Mouse (Mus musculus) forebrain, embryonic 14.5 days (tissue): Measurements from ENCODE around the gene Map2k1. TPM values are rescaled to one million over a fixed set of nuclear protein-coding genes. Genes with fewer than 3 reads are reported as not detected.
"Not testable (repeated sequence)": the region's sequence is repeated elsewhere in the genome, so short reads cannot be mapped to it uniquely, and the experiment has no call there.

Experiments used
- ATAC-seq: fragments of 200-750 bp; cut with Nextera tagmentation; 2 replicates; pipeline ENCODE4 v1.8.0; 2017; ENCODE audit warnings: mild to moderate bottlenecking, moderate library complexity
- DNase-seq: peaks from one replicate; pipeline ENCODE4 v3.0.0-alpha.2; 2015; ENCODE audit warnings: low spot score
- H3K27ac ChIP-seq: fragments of 300-500 bp; sonication (generic); 2 replicates; pipeline ENCODE4 v1.5.1; 2014; ENCODE audit warnings: low read depth, mild to moderate bottlenecking, control low read depth, low read length, moderate library complexity
- H3K27me3 ChIP-seq: fragments of 300-500 bp; sonication (generic); replicated peaks from 2 replicates; pipeline ENCODE4 v1.6.1; 2014; ENCODE audit warnings: low read length, control low read depth, mixed read lengths; ENCODE audit not compliant: control insufficient read depth, insufficient read depth
- H3K36me3 ChIP-seq: fragments of 300-500 bp; sonication (generic); 2 replicates; pipeline ENCODE4 v1.6.1; 2014; ENCODE audit warnings: low read length, control low read depth; ENCODE audit not compliant: control insufficient read depth, insufficient read depth
- H3K4me1 ChIP-seq: fragments of 300-500 bp; sonication (generic); 2 replicates; pipeline ENCODE4 v1.6.1; 2014; ENCODE audit warnings: antibody characterized with exemption, low read length, control low read depth; ENCODE audit not compliant: control insufficient read depth, insufficient read depth
- H3K4me2 ChIP-seq: fragments of 300-500 bp; sonication (generic); 2 replicates; pipeline ENCODE4 v1.6.1; 2014; ENCODE audit warnings: mild to moderate bottlenecking, control low read depth, low read length
- H3K4me3 ChIP-seq: fragments of 300-500 bp; sonication (generic); 2 replicates; pipeline ENCODE4 v1.5.1; 2014; ENCODE audit warnings: low read depth, low read length, control low read depth
- H3K9ac ChIP-seq: fragments of 300-500 bp; sonication (generic); 2 replicates; pipeline ENCODE4 v1.6.1; 2014; ENCODE audit warnings: mild to moderate bottlenecking, low read length, control low read depth, moderate library complexity
- H3K9me3 ChIP-seq: fragments of 300-500 bp; sonication (generic); replicated peaks from 2 replicates; pipeline ENCODE4 v1.6.1; 2016; ENCODE audit warnings: low read length, control low read depth, mixed read lengths; ENCODE audit not compliant: control insufficient read depth
- WGBS: fragments of 180-500 bp; shearing (Covaris S2); extraction: QIAGEN DNeasy Blood & Tissue Kit; methylation state at CpG from one replicate; pipeline ENCODE4 v1.1.7; 2014; 5-methylcytosine and 5-hydroxymethylcytosine counted together
- polyA plus RNA-seq: library from polyadenylated mRNA; unstranded; fragments of >200 nt; fragmentation: Nextera tagmentation; extraction: Ambion mirVana; gene quantifications from 2 replicates; pipeline ENCODE4 v1.2.1, GENCODE M21; 2014

Map2k1 gene
- polyA plus RNA-seq, 1 experiment from 2014 or later, result 42.2 TPM

DNA sequence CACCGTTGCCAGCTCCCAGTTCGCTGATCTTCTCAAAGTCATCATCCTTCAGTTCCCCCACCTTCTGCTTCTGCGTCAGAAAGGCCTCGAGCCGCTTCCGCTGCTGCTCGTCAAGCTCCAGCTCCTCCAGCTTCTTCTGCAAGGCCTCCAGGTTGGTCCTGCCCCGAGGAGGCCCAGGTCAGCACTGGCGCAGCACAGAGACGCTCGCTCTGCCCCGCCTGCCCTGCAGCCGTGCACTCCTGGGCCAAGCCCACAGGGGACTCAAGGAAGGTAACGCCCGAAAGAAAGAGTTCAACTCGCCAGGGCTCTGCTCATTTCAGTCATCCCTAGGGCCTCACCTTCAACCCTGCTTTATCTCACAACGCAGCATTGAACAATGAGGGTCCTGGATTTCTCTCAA lies 39.0 kb downstream of the Map2k1 start:
- Histone ChIP-seq H3K4me1 (no peaks in the 10 kb centered on the region), H3K27ac (no peak overlapping the region), H3K9ac (no peak overlapping the region), H3K27me3 (no peaks in the 10 kb centered on the region), H3K36me3 (0 out of 2 replicates have a peak, but pooled peaks cover 10% of the 10 kb centered on the region), H3K9me3 (no peaks in the 10 kb centered on the region), H3K4me2 (no peak overlapping the region), H3K4me3 (no peak overlapping the region)
- ATAC-seq (no peak), DNase-seq (no peak)
- WGBS, result 93% methylated on average over 17 of the region's 17 CpGs

DNA sequence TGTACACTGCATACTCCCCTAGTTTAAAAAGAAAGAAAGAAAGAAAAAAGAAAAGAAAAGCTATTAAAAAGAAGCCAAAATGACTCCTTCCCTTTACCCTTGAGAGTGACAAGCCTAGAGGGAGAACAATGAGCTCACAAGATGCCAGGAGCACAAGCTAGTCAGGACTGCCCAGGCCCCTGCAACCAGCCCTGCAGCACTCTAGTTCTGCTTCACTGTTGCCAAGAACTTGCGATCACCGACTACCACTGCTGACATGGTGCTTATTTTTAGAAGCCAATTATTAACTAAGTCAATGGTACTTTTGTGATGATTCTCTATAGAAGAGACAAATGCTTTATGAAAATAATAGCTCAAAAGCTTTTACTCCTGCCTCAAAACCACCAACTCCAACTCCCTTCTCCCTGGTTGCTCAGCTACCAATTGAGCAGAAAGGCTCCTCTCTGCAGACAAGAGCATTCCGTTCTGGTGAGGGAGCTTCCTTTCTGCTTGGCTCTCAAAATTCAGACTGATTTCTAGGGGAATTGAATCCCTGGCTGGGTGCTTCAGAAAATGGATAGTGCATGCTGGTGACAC lies 45.8 kb downstream of the Map2k1 start:
- Histone ChIP-seq H3K4me2 (no peak overlapping the region), H3K4me1 (no peaks in the 10 kb centered on the region), H3K27ac (no peak overlapping the region), H3K9me3 (no peaks in the 10 kb centered on the region), H3K27me3 (no peaks in the 10 kb centered on the region), H3K36me3 (peaks cover 16% of the 10 kb centered on the region), H3K9ac (no peak overlapping the region), H3K4me3 (no peak overlapping the region)
- no peak for DNase-seq
- WGBS, result 75% methylated on average over 3 of the region's 3 CpGs
- no peak for ATAC-seq

DNA sequence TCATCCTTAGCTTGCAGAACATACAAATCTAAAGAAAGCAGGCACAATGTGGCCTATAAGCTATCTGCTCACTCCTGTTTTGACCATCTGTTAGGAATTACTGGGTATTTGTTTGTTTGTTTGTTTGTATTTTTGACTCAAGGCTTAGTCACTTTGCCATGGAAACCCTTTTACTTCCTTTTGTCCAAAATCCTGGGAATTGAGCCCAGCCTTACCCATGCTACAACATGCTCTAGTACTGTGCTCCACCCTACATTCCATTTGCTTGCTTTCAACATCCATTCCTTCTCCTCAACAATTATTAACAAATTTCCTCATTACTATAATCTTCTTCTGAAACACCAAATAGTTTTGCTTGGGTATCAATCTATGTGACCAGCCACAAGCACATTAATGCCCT lies 50.6 kb downstream of the Map2k1 start:
- Histone ChIP-seq H3K9ac (no peak overlapping the region), H3K4me2 (no peak overlapping the region), H3K27ac (no peak overlapping the region), H3K27me3 (no peaks in the 10 kb centered on the region), H3K9me3 (no peaks in the 10 kb centered on the region), H3K4me3 (no peak overlapping the region), H3K4me1 (no peaks in the 10 kb centered on the region), H3K36me3 (peaks cover 13% of the 10 kb centered on the region)
- ATAC-seq (no peak), DNase-seq (no peak)

DNA sequence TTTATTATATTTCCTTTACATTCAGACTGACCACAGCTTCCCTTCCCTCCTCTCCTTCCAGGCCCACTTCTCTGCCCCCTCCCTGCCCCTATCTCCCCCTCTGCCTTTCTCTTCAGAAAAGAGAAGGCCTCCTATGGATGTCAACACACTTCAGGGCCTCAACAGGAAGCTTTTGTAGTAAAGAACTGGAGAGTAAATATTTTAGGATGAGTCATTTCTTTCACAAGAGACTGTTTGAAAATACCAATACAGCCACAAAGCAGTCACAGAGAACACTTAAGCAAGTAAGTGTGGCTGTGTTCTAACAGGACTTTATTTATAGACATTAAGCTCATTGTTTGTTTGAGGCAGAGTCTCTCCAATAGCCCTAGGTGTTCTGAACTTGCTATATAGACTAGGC lies 51.1 kb downstream of the Map2k1 start:
- Histone ChIP-seq H3K9me3 (no peaks in the 10 kb centered on the region), H3K4me2 (no peak overlapping the region), H3K36me3 (peaks cover 13% of the 10 kb centered on the region), H3K4me3 (no peak overlapping the region), H3K27ac (no peak overlapping the region), H3K9ac (no peak overlapping the region), H3K4me1 (no peaks in the 10 kb centered on the region), H3K27me3 (no peaks in the 10 kb centered on the region)
- DNase-seq (no peak), ATAC-seq (no peak)

DNA sequence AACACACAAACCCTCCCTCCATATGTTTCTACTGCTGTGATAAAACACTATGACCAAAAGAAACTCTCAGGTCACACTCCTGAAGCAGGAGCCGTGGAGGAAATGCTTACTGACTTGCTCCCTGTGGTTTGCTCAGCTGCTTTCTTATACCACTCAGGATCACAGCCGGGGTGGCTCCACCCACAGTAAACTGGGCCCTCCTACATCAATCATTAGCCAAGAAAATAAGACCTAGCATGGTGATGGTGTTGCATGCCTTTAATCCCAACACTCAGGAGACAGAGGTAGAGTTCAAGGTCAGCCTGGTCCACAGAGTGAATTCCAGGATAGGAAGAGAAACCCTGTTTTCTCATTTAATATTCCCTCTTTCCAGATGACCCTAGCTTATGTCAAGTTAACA lies 53.5 kb downstream of the Map2k1 start:
- H3K4me2 ChIP-seq, result no peak overlapping the region
- 78% methylated on average over 2 of the region's 2 CpGs for WGBS

DNA sequence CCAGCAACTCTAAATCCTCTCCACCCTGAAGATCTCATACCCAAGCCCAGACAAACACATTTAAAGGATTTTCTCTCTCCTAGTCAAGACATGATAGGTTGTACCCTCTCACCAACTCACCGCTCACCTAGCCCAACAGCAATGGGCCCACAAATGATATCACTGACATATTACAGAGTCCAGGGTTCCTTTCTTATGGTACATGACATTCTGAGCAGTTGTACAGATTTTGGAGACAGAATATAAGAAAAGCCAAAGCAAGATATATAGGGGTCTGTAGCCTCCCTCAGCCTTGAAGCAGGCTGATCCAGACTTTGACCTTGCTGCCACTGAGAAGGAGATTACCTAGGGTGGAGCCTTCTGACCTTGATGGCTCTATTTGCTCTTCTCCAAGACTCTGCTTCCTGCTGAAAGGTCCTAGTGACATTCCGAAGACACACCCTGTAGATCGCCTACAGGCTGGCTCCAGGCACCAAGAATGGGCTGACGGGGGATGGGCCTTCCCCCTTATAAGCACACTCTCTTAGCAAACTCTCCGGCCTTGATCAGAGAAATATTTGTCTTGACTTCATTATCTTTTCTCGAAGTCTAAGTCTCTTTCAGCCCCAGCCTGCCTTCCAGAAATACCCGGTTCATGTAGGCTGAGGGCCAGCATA lies 54.5 kb downstream of the Map2k1 start:
- not testable (repeated sequence) for H3K9ac ChIP-seq, DNase-seq, H3K27ac ChIP-seq, H3K4me1 ChIP-seq, H3K27me3 ChIP-seq, ATAC-seq, H3K9me3 ChIP-seq, H3K4me3 ChIP-seq, H3K36me3 ChIP-seq, H3K4me2 ChIP-seq
- 90% methylated on average over 7 of the region's 7 CpGs for WGBS

More for the DNA sequence above, 53.5 kb downstream of the Map2k1 start:
- no peaks in the 10 kb centered on the region for H3K9me3 ChIP-seq
- no peaks in the 10 kb centered on the region for H3K4me1 ChIP-seq
- no peak overlapping the region for H3K9ac ChIP-seq
- H3K27me3 ChIP-seq, result no peaks in the 10 kb centered on the region
- DNase-seq (no peak), ATAC-seq (no peak)
- peaks cover 13% of the 10 kb centered on the region for H3K36me3 ChIP-seq
- no peak overlapping the region for H3K27ac ChIP-seq
- H3K4me3 ChIP-seq, result no peak overlapping the region

DNA sequence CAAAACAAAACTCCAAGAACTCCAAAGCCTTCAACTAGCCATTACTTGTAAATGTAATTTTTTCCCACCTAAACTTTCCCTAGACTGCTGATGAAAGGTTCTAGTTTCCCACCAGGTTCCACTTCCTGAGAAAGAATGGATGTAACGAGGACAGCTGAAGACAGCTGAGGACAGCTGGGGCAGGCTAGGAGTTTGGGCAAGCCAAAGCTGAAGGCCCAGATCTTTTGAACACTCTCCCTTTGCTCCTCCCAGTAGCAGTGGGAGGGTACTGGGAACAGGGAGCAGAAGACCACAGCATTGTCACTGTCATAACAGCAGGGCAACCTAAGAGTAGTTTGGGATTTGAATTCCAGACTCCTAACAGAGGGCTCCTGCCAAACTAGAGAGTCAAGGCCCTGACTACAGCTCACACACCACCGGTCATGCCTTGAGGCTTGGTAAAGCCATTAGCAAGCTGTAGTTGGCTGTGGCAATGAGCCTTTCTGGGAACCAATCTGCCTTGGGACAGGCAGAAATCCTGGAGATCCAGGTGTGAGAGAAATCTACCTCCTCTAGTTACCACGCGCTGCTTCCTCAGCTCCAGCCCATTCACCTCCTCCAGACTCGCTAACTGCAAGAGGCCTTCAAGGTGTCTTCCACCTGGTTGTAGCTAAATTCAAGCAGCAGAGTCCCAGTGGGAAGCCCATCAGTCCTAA lies 55.2 kb downstream of the Map2k1 start:
- 94% methylated on average over 5 of the region's 5 CpGs for WGBS
- H3K4me2 ChIP-seq, result no peak overlapping the region
- H3K9ac ChIP-seq, result no peak overlapping the region
- H3K4me3 ChIP-seq, result no peak overlapping the region
- H3K27ac ChIP-seq, result no peak overlapping the region
- DNase-seq (no peak), ATAC-seq (no peak)
- H3K9me3 ChIP-seq, result no peaks in the 10 kb centered on the region
- H3K27me3 ChIP-seq, result no peaks in the 10 kb centered on the region
- peaks cover 13% of the 10 kb centered on the region for H3K36me3 ChIP-seq
- H3K4me1 ChIP-seq, result no peaks in the 10 kb centered on the region

DNA sequence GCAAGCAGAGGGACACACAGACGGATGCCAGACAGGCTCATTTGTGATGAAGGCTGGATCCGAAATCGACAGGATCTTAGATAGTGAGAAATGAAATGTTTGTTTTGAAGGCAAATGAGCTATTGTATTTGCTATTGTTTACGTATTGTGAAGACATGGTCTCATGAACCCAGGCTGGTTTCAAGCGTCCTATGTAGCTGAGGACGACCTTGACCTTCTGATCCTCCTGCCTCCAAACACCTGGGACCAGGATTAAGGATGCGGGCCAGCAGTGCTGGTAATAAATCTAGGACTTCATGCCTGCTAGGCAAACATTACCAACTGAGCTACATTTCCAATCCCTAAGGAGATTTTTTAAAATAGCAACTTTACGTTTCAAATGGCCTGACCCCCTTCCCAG lies 55.9 kb downstream of the Map2k1 start:
- H3K9ac ChIP-seq, result no peak overlapping the region
- ATAC-seq (no peak), DNase-seq (no peak)
- H3K4me3 ChIP-seq, result no peak overlapping the region
- no peak overlapping the region for H3K4me2 ChIP-seq
- H3K36me3 ChIP-seq, result peaks cover 15% of the 10 kb centered on the region
- no peaks in the 10 kb centered on the region for H3K9me3 ChIP-seq
- WGBS, result 93% methylated on average over 8 of the region's 8 CpGs
- H3K4me1 ChIP-seq, result no peaks in the 10 kb centered on the region
- no peaks in the 10 kb centered on the region for H3K27me3 ChIP-seq
- no peak overlapping the region for H3K27ac ChIP-seq

DNA sequence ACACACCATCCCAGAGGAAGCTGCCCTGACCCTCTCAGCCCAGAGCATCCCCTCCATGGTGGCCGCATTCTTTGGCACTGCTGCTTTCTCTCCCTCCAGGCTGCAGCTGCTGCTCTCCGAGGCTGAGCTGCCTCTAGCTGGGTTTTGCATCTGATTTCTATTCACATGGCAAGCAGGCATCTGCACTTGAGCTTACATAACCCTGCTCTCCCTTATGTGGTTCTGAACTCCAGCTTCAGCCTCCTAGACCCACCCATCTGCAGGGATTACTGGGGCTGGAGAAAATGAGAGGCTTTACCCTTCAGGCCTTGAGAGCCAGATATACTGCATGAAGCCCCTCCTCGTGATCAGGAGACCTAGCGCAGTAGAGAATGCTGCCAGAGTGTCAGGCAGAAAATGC lies 57.9 kb downstream of the Map2k1 start:
- WGBS, result 89% methylated on average over 4 of the region's 4 CpGs
- no peaks in the 10 kb centered on the region for H3K9me3 ChIP-seq
- H3K9ac ChIP-seq, result no peak overlapping the region
- H3K4me1 ChIP-seq, result no peaks in the 10 kb centered on the region
- H3K4me3 ChIP-seq, result no peak overlapping the region
- no peak for DNase-seq
- no peak overlapping the region for H3K27ac ChIP-seq
- H3K27me3 ChIP-seq, result no peaks in the 10 kb centered on the region
- H3K36me3 ChIP-seq, result peaks cover 17% of the 10 kb centered on the region
- no peak overlapping the region for H3K4me2 ChIP-seq
- no peak for ATAC-seq
